Mouse (Mus musculus): ENCODE results near the gene Bivm. TPM values are rescaled to one million over a fixed set of nuclear protein-coding genes. Genes with fewer than 3 reads are reported as not detected.
A peak's percentile ranks its signal among the peaks of the same experiment; 100 is the strongest.

The Bivm gene
- polyA plus RNA-seq, 1 experiment: 9.1 TPM

- H3K4me3 ChIP-seq (ENCODE audit: insufficient read depth, poor library complexity, severe bottlenecking): peak overlapping the region; percentile 81
- peaks cover 59% of the 10 kb centered on the region for H3K79me2 ChIP-seq (ENCODE audit: control insufficient read depth, insufficient read depth)
- TF ChIP-seq CTCF (IDR thresholded peaks at IDR 0.05; ENCODE audit: control insufficient read depth, insufficient read depth, insufficient read length) (peak; percentile 46), USF1 (IDR thresholded peaks at IDR 0.05; ENCODE audit: low read depth) (no peak)
- peak overlapping the region; percentile 98 for H3ac ChIP-seq (ENCODE audit: control insufficient read depth, insufficient read length, low read depth)
- H3K36me3 ChIP-seq (ENCODE audit: control insufficient read depth, insufficient read depth): peaks cover 25% of the 10 kb centered on the region
- H3K79me3 ChIP-seq (ENCODE audit: low read depth): peaks cover 21% of the 10 kb centered on the region
- no peaks in the 10 kb centered on the region for H3K27me3 ChIP-seq (ENCODE audit: control insufficient read depth, insufficient read depth, insufficient read length)
These were observed 680 bp downstream of the Bivm start for GRCm38 (mm10) chr1:44119201-44120073.

GRCm38 (mm10) chr1:44120074-44120406 is 1.3 kb downstream of the Bivm start:
- Histone ChIP-seq H3K79me2 (ENCODE audit: control insufficient read depth, insufficient read depth) (peaks cover 65% of the 10 kb centered on the region), H3ac (ENCODE audit: control insufficient read depth, insufficient read length, low read depth) (peak overlapping the region; percentile 98), H3K27me3 (ENCODE audit: control insufficient read depth, insufficient read depth, insufficient read length) (no peaks in the 10 kb centered on the region), H3K4me3 (ENCODE audit: insufficient read depth, poor library complexity, severe bottlenecking) (peak overlapping the region; percentile 81), H3K79me3 (ENCODE audit: low read depth) (peaks cover 21% of the 10 kb centered on the region), H3K36me3 (ENCODE audit: control insufficient read depth, insufficient read depth) (peaks cover 19% of the 10 kb centered on the region)
- TF ChIP-seq MAX (IDR thresholded peaks at IDR 0.05): no peak
- no peak for TF ChIP-seq CTCF (IDR thresholded peaks at IDR 0.05; ENCODE audit: control insufficient read depth, insufficient read depth, insufficient read length)
- TF ChIP-seq CEBPB (IDR thresholded peaks at IDR 0.05; ENCODE audit: low read depth): no peak
- TF ChIP-seq FOSL1 (IDR thresholded peaks at IDR 0.05; ENCODE audit: insufficient read depth, low read length, poor library complexity, severe bottlenecking): no peak
- TF ChIP-seq USF1 (IDR thresholded peaks at IDR 0.05; ENCODE audit: low read depth): no peak
- no peak for TF ChIP-seq MYOD1 (IDR thresholded peaks at IDR 0.05; ENCODE audit: control insufficient read depth, insufficient read length, low read depth)
- no peak for TF ChIP-seq MYOG (IDR thresholded peaks at IDR 0.05; ENCODE audit: control insufficient read depth, extremely low read depth, insufficient read length)

DNA sequence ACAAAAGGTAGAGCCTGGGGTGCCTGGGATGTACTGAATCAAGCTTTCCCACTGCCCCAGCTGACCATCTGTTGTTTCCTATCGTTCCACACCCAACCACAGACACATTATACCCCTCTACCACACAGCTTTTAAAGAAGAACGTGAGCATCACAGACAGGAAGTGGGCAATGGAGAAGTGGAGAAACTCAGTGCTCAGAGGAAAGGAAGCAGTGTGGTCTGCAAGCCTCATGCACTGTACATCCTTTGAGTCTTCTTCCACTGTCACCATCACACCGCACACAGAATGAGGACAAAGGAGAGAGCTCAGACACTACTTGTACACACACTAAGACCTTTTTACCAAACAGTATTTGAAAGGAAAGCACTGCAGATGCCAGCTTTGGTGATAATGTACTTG is 3.5 kb downstream of the Bivm start:
- peaks cover 60% of the 10 kb centered on the region for H3K79me2 ChIP-seq (ENCODE audit: control insufficient read depth, insufficient read depth)
- H3ac ChIP-seq (ENCODE audit: control insufficient read depth, insufficient read length, low read depth): no peak overlapping the region

DNA sequence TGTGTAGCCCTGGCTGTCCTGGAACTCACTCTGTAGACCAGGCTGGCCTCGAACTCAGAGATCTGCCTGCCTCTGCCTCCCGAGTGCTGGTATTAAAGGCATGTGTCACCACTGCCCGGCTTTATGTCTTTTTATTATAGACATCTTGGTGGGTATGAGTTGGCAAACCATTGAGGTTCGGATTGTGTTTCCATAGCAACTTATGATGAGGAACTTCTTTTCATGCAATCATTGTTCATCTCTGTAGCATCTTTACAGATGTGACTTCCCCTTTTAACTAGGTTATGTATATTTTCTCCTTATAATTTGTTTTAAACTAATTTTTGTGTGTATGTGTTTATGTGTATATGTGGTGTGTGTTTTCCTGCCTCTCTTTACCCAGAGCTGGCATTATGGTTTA is 6.8 kb downstream of the Bivm start:
- Histone ChIP-seq H3K79me3 (ENCODE audit: low read depth) (peaks cover 6% of the 10 kb centered on the region), H3K27me3 (ENCODE audit: control insufficient read depth, insufficient read depth, insufficient read length) (no peaks in the 10 kb centered on the region), H3K36me3 (ENCODE audit: control insufficient read depth, insufficient read depth) (peaks cover 28% of the 10 kb centered on the region), H3ac (ENCODE audit: control insufficient read depth, insufficient read length, low read depth) (no peak overlapping the region), H3K79me2 (ENCODE audit: control insufficient read depth, insufficient read depth) (peaks cover 39% of the 10 kb centered on the region), H3K4me3 (ENCODE audit: insufficient read depth, poor library complexity, severe bottlenecking) (no peak overlapping the region)
- no peak for TF ChIP-seq MYOG (IDR thresholded peaks at IDR 0.05; ENCODE audit: control insufficient read depth, extremely low read depth, insufficient read length)
- no peak for TF ChIP-seq MAX (IDR thresholded peaks at IDR 0.05)
- TF ChIP-seq CTCF (IDR thresholded peaks at IDR 0.05; ENCODE audit: control insufficient read depth, insufficient read depth, insufficient read length): no peak
- TF ChIP-seq FOSL1 (IDR thresholded peaks at IDR 0.05; ENCODE audit: insufficient read depth, low read length, poor library complexity, severe bottlenecking): no peak
- no peak for TF ChIP-seq USF1 (IDR thresholded peaks at IDR 0.05; ENCODE audit: low read depth)
- TF ChIP-seq MYOD1 (IDR thresholded peaks at IDR 0.05; ENCODE audit: control insufficient read depth, insufficient read length, low read depth): no peak
- no peak for TF ChIP-seq CEBPB (IDR thresholded peaks at IDR 0.05; ENCODE audit: low read depth)

More for the DNA sequence above, 3.5 kb downstream of the Bivm start:
- Histone ChIP-seq H3K27me3 (ENCODE audit: control insufficient read depth, insufficient read depth, insufficient read length) (no peaks in the 10 kb centered on the region), H3K4me3 (ENCODE audit: insufficient read depth, poor library complexity, severe bottlenecking) (no peak overlapping the region), H3K36me3 (ENCODE audit: control insufficient read depth, insufficient read depth) (peaks cover 11% of the 10 kb centered on the region), H3K79me3 (ENCODE audit: low read depth) (peaks cover 16% of the 10 kb centered on the region)
- TF ChIP-seq USF1 (IDR thresholded peaks at IDR 0.05; ENCODE audit: low read depth): no peak
- no peak for TF ChIP-seq MAX (IDR thresholded peaks at IDR 0.05)
- TF ChIP-seq MYOD1 (IDR thresholded peaks at IDR 0.05; ENCODE audit: control insufficient read depth, insufficient read length, low read depth): no peak
- no peak for TF ChIP-seq CEBPB (IDR thresholded peaks at IDR 0.05; ENCODE audit: low read depth)
- no peak for TF ChIP-seq MYOG (IDR thresholded peaks at IDR 0.05; ENCODE audit: control insufficient read depth, extremely low read depth, insufficient read length)
- TF ChIP-seq CTCF (IDR thresholded peaks at IDR 0.05; ENCODE audit: control insufficient read depth, insufficient read depth, insufficient read length): no peak
- TF ChIP-seq FOSL1 (IDR thresholded peaks at IDR 0.05; ENCODE audit: insufficient read depth, low read length, poor library complexity, severe bottlenecking): no peak

- TF ChIP-seq FOSL1 (IDR thresholded peaks at IDR 0.05; ENCODE audit: insufficient read depth, low read length, poor library complexity, severe bottlenecking) (no peak), MYOG (IDR thresholded peaks at IDR 0.05; ENCODE audit: control insufficient read depth, extremely low read depth, insufficient read length) (no peak), MYOD1 (IDR thresholded peaks at IDR 0.05; ENCODE audit: control insufficient read depth, insufficient read length, low read depth) (no peak), CTCF (IDR thresholded peaks at IDR 0.05; ENCODE audit: control insufficient read depth, insufficient read depth, insufficient read length) (no peak), USF1 (IDR thresholded peaks at IDR 0.05; ENCODE audit: low read depth) (no peak), CEBPB (IDR thresholded peaks at IDR 0.05; ENCODE audit: low read depth) (no peak), MAX (IDR thresholded peaks at IDR 0.05) (no peak)
- peaks cover 3% of the 10 kb centered on the region for H3K79me2 ChIP-seq (ENCODE audit: control insufficient read depth, insufficient read depth)
- peaks cover 1% of the 10 kb centered on the region for H3K79me3 ChIP-seq (ENCODE audit: low read depth)
- H3K27me3 ChIP-seq (ENCODE audit: control insufficient read depth, insufficient read depth, insufficient read length): no peaks in the 10 kb centered on the region
- no peak overlapping the region for H3ac ChIP-seq (ENCODE audit: control insufficient read depth, insufficient read length, low read depth)
- no peak overlapping the region for H3K4me3 ChIP-seq (ENCODE audit: insufficient read depth, poor library complexity, severe bottlenecking)
- peaks cover 43% of the 10 kb centered on the region for H3K36me3 ChIP-seq (ENCODE audit: control insufficient read depth, insufficient read depth)
These were observed 11.3 kb downstream of the Bivm start for GRCm38 (mm10) chr1:44129929-44130581.
